Mouse (Mus musculus) kidney, embryonic 16.5 days (tissue): ENCODE results near the gene Raet1e. TPM values are rescaled to one million over a fixed set of nuclear protein-coding genes. Genes with fewer than 3 reads are reported as not detected.
"Not testable (repeated sequence)": the region's sequence is repeated elsewhere in the genome, so short reads cannot be mapped to it uniquely, and the experiment has no call there.

Experiments used
- ATAC-seq: fragments of 200-750 bp; cut with Nextera tagmentation; 2 replicates; pipeline ENCODE4 v1.8.0; 2017; ENCODE audit warnings: moderate TSS enrichment; ENCODE audit not compliant: low FRiP score, low TSS enrichment
- H3K27ac ChIP-seq: fragments of 300-500 bp; sonication (generic); 2 replicates; pipeline ENCODE4 v1.5.1; 2014; ENCODE audit warnings: low read length
- H3K27me3 ChIP-seq: fragments of 300-500 bp; sonication (generic); 2 replicates; pipeline ENCODE4 v1.6.1; 2014; ENCODE audit warnings: low read length, control low read depth, mixed read lengths; ENCODE audit not compliant: insufficient read depth
- H3K36me3 ChIP-seq: fragments of 300-500 bp; sonication (generic); 2 replicates; pipeline ENCODE4 v1.6.1; 2014; ENCODE audit warnings: low read length, control low read depth, mixed read lengths; ENCODE audit not compliant: insufficient read depth
- H3K4me1 ChIP-seq: fragments of 300-500 bp; sonication (generic); 2 replicates; pipeline ENCODE4 v1.6.1; 2014; ENCODE audit warnings: low read length, control low read depth, mixed read lengths; ENCODE audit not compliant: insufficient read depth
- H3K4me2 ChIP-seq: fragments of 300-500 bp; sonication (generic); replicated peaks from 2 replicates; pipeline ENCODE4 v1.6.1; 2014; ENCODE audit warnings: low read depth, low read length
- H3K4me3 ChIP-seq: fragments of 300-500 bp; sonication (generic); 2 replicates; pipeline ENCODE4 v1.5.1; 2014; ENCODE audit warnings: mild to moderate bottlenecking, low read length
- H3K9ac ChIP-seq: fragments of 300-500 bp; sonication (generic); replicated peaks from 2 replicates; pipeline ENCODE4 v1.6.1; 2014; ENCODE audit warnings: low read length
- H3K9me3 ChIP-seq: fragments of 300-500 bp; sonication (generic); 2 replicates; pipeline ENCODE4 v1.6.1; 2016; ENCODE audit warnings: low read length, control low read depth
- WGBS: fragments of 180-500 bp; shearing (Covaris S2); extraction: QIAGEN DNeasy Blood & Tissue Kit; methylation state at CpG from one replicate; pipeline ENCODE4 v1.1.7; 2014; 5-methylcytosine and 5-hydroxymethylcytosine counted together
- polyA plus RNA-seq: library from polyadenylated mRNA; unstranded; fragments of >200 nt; fragmentation: Nextera tagmentation; extraction: Ambion mirVana; gene quantifications from 2 replicates; pipeline ENCODE4 v1.2.1, GENCODE M21; 2015

Raet1e gene
- polyA plus RNA-seq, 1 experiment from 2014 or later = 13.1 TPM

DNA sequence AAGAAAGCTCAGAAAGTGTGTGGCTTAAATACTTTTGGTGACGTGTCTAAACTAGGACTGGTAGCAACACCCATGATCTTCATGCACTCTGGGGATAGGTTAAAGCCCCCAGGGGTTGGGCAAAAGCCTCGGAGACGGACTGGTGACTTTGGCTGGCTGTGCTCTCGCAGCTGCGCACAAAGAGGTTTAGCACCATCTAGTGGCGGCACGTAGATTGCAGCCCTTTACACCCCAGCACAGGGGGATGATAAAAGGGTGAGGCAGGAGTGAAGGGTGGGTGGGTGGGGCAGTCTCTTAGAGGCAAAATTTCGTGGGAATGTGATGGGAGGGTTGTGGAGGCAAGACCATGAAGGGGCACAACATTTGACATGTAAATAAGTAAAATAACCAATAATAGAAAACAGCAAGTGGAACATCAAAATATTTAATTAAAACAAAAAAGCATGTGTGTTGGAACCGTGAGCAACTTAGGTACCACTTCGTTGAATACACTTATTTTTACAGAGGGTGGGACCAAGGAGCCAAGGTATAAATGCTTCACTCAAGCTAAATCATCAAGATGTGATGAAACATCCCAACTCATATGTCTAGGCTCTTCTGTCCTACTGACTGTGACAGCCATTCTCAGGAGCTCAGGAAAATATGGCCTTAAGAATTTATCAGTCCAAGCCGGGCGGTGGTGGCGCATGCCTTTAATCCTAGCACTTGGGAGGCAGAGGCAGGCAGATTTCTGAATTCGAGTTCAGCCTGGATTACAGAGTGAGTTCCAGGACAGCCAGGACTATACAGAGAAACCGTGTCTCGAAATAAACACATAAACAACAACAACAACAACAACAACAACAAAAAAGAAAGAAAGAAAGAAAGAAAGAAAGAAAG is 5.6 kb downstream of the Raet1e start:
- not testable (repeated sequence) for H3K9me3 ChIP-seq, H3K27ac ChIP-seq, H3K4me1 ChIP-seq, H3K36me3 ChIP-seq, H3K9ac ChIP-seq
- ATAC-seq = peak; percentile 60; the same call in 1 of the 2 replicates
- 32% methylated on average over 14 of the region's 16 CpGs for WGBS
- peak overlapping the region; percentile 42 for H3K4me2 ChIP-seq
- H3K27me3 ChIP-seq = peaks cover 18% of the 10 kb centered on the region
- 0 out of 2 replicates have a peak overlapping the region, but pooled peaks have one; percentile 16 for H3K4me3 ChIP-seq

- H3K27me3 ChIP-seq, ATAC-seq, H3K36me3 ChIP-seq, H3K4me1 ChIP-seq, H3K4me2 ChIP-seq, H3K4me3 ChIP-seq, H3K9ac ChIP-seq, H3K27ac ChIP-seq, H3K9me3 ChIP-seq: not testable (repeated sequence)
- 72% methylated on average over 5 of the region's 5 CpGs for WGBS
Measured at GRCm38 (mm10) chr10:22165328-22166003, 7.1 kb downstream of the Raet1e start.

DNA sequence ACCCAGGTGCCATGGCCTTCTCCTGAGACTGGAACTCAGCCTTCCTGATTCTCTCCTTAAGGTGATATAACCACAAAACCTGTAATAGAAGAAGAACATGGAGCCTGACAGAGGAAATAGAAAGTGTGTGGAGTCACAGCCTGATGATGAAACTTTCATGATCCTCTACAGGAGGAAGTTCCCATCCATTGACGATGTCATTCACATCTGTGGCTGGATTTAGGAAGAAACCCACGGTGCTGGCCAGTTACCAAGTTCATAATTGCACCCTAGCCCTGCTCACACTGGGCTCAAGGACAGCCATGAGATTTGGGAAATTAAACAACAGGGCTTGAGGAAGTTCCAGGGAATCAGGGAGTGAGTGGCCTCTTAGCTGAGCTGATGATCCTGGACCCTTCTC is 7.7 kb downstream of the Raet1e start:
- H3K27me3 ChIP-seq, H3K4me3 ChIP-seq, H3K9ac ChIP-seq, H3K4me2 ChIP-seq, H3K4me1 ChIP-seq, H3K36me3 ChIP-seq, ATAC-seq, H3K27ac ChIP-seq, H3K9me3 ChIP-seq: not testable (repeated sequence)
- WGBS = 55% methylated on average over 2 of the region's 2 CpGs

DNA sequence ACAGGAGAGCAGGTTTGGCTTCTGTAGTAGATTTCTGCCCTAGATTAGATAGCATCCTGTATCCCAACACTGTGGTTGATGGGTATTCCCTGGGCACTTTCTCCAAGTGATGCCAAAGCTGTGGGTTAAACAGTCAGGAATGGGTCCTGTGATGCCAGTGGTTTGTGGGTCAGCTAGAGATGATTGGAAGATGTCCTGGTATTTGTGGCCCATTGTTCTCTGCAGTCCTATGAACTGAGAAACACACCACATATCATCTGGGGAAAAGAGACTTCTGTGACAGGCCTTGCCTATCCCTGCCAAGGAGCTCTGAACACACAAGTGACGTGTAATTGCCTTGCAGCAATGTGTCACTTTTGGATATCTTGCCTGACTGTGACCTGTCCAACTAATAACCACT is 8.7 kb downstream of the Raet1e start:
- not testable (repeated sequence) for H3K27me3 ChIP-seq, H3K4me1 ChIP-seq, H3K9ac ChIP-seq, H3K36me3 ChIP-seq, H3K9me3 ChIP-seq, ATAC-seq, H3K4me3 ChIP-seq, H3K4me2 ChIP-seq, H3K27ac ChIP-seq
- WGBS = 94% methylated on average over 1 of the region's 1 CpGs

DNA sequence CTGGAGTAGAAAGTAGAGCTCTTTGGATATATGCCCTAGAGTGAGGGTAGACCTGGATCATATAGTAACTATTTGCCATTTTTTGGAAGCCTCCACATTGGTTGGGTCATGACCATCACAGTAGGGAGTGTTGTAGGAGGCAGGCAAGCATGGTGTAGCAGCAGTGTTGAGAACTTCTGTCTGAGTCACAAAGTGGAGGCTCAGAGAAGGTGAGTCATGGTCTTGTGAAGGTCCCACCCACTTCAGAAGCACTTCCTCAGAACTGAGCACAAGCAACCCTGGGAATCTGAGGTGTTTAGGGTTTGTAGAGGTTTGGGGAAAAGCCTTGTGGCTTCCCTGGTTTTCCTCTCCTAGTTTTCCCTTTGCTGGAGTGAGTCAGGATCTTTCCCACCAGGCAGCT is 10.7 kb downstream of the Raet1e start:
- not testable (repeated sequence) for ATAC-seq, H3K27me3 ChIP-seq, H3K9me3 ChIP-seq, H3K36me3 ChIP-seq, H3K27ac ChIP-seq, H3K9ac ChIP-seq, H3K4me1 ChIP-seq, H3K4me2 ChIP-seq, H3K4me3 ChIP-seq

DNA sequence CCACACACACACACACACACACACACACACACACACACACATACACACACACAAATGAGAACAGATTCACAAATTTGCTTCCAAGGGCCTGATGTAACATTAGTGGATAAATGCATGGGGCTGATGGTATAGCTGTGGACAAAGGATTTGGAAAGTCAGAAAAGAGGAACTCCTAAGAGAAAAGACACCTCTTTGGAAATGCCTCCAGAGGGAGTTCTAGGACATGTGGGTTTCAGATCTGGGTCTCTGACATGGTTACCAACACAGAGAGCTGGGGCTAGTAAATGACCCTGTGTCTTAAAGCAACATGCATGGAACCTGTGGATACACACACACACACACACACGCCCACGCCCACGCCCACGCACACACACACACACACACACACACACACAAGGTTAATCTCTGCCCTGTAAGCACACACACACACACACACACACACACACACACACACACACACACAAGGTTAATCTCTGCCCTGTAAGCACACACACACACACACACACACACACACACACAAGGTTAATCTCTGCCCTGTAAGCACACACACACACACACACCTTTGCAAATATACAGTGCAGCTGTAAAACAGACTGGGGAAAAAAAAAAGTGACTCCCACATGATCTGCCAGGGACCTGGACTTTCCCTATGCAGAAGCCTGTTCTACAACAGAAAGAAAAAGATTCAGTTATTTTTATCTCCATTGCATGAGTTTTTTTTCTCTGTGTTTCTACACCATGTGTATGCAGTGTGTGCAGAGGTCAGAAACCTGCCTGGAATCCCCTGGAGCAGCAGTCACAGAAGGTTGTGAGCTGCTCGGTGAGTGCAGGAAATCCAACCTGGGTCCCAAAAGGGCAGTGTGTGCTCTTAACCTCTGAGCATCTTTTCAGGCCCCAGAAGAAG is 14.3 kb downstream of the Raet1e start:
- WGBS = 73% methylated on average over 4 of the region's 5 CpGs
- peak; percentile 19; the same call in 1 of the 2 replicates for ATAC-seq

GRCm38 (mm10) chr10:22173335-22174189 is 15.2 kb downstream of the Raet1e start:
- 14% methylated on average over 11 of the region's 17 CpGs for WGBS
- ATAC-seq = peak; percentile 76; the same call in 1 of the 2 replicates
- H3K27ac ChIP-seq, H3K27me3 ChIP-seq, H3K9ac ChIP-seq, H3K4me1 ChIP-seq, H3K4me3 ChIP-seq, H3K36me3 ChIP-seq, H3K9me3 ChIP-seq: not testable (repeated sequence)
- peak overlapping the region; percentile 42 for H3K4me2 ChIP-seq

More for the DNA sequence above, 14.3 kb downstream of the Raet1e start:
- H3K27ac ChIP-seq, H3K9ac ChIP-seq, H3K27me3 ChIP-seq, H3K36me3 ChIP-seq, H3K4me3 ChIP-seq, H3K4me1 ChIP-seq, H3K9me3 ChIP-seq: not testable (repeated sequence)
- H3K4me2 ChIP-seq = peak overlapping the region; percentile 42

GRCm38 (mm10) chr10:22174190-22174487 is 15.8 kb downstream of the Raet1e start:
- not testable (repeated sequence) for ATAC-seq, H3K4me1 ChIP-seq, H3K4me2 ChIP-seq, H3K27ac ChIP-seq, H3K9me3 ChIP-seq, H3K4me3 ChIP-seq, H3K9ac ChIP-seq, H3K27me3 ChIP-seq, H3K36me3 ChIP-seq
- 67% methylated on average over 1 of the region's 2 CpGs for WGBS

GRCm38 (mm10) chr10:22176515-22176914 is 18.1 kb downstream of the Raet1e start:
- H3K27ac ChIP-seq, H3K9ac ChIP-seq, H3K9me3 ChIP-seq, H3K36me3 ChIP-seq, H3K4me3 ChIP-seq, H3K4me2 ChIP-seq, H3K27me3 ChIP-seq, H3K4me1 ChIP-seq, ATAC-seq: not testable (repeated sequence)
- 85% methylated on average over 2 of the region's 2 CpGs for WGBS
